Mouse (Mus musculus) embryo, embryonic 10 days (tissue): ENCODE data around the gene Pih1d1.

ENCODE experiments used
- DNase-seq: peaks from one replicate; pipeline ENCODE4 v3.0.0-alpha.2; 2015; ENCODE audit warnings: low spot score

Gene Pih1d1

GRCm38 (mm10) chr7:45126844-45127699 is 27.0 kb upstream of the Pih1d1 start:
- DNase-seq: no peak

GRCm38 (mm10) chr7:45127700-45128224 is 26.3 kb upstream of the Pih1d1 start:
- DNase-seq: no peak

- peak; percentile 99 for DNase-seq
These were observed 25.4 kb upstream of the Pih1d1 start, which contains the start of gene Rpl13a for GRCm38 (mm10) chr7:45128624-45129246. Gene Rpl13a (minus strand): TSS chr7:45128761.

- DNase-seq: peak; percentile 77
These were observed 24.8 kb upstream of the Pih1d1 start for GRCm38 (mm10) chr7:45129318-45129717.

- no peak for DNase-seq
These were observed 24.2 kb upstream of the Pih1d1 start for GRCm38 (mm10) chr7:45129776-45130512.

GRCm38 (mm10) chr7:45131850-45132249 is 22.3 kb upstream of the Pih1d1 start:
- DNase-seq: no peak

- no peak for DNase-seq
These were observed 20.5 kb upstream of the Pih1d1 start for GRCm38 (mm10) chr7:45133446-45134159.

- peak; percentile 67 for DNase-seq
These were observed 19.5 kb upstream of the Pih1d1 start for GRCm38 (mm10) chr7:45134544-45135026.

GRCm38 (mm10) chr7:45135370-45135769 is 18.7 kb upstream of the Pih1d1 start:
- DNase-seq: no peak

- DNase-seq: peak; percentile 90
These were observed 18.0 kb upstream of the Pih1d1 start, which contains the start of the genes Gm45713 and Flt3l for GRCm38 (mm10) chr7:45135993-45136567. Gene Gm45713 (minus strand): TSS chr7:45136231. Gene Flt3l (minus strand): TSS chr7:45136432.

GRCm38 (mm10) chr7:45137171-45138006 is 16.7 kb upstream of the Pih1d1 start:
- no peak for DNase-seq

- no peak for DNase-seq
These were observed 15.7 kb upstream of the Pih1d1 start for GRCm38 (mm10) chr7:45138403-45138802.

- no peak for DNase-seq
These were observed 14.0 kb upstream of the Pih1d1 start for GRCm38 (mm10) chr7:45139904-45140723.

- no peak for DNase-seq
These were observed 12.8 kb upstream of the Pih1d1 start for GRCm38 (mm10) chr7:45141319-45141718.

- DNase-seq: no peak
These were observed 12.2 kb upstream of the Pih1d1 start for GRCm38 (mm10) chr7:45141914-45142313.

GRCm38 (mm10) chr7:45144368-45145174 is 9.5 kb upstream of the Pih1d1 start:
- DNase-seq: no peak

GRCm38 (mm10) chr7:45145460-45145859 is 8.6 kb upstream of the Pih1d1 start:
- no peak for DNase-seq

GRCm38 (mm10) chr7:45147267-45147666 is 6.8 kb upstream of the Pih1d1 start:
- DNase-seq: no peak
